Mouse (Mus musculus) CD4-positive, CD25-positive, alpha-beta regulatory T cell, adult 4 months (primary cell): ENCODE results near the gene Naglu. TPM values are rescaled to one million over a fixed set of nuclear protein-coding genes. Genes with fewer than 3 reads are reported as not detected.

Experiments
- polyA plus RNA-seq, 2 experiments: library from polyadenylated mRNA; unstranded; fragments of 100-300 nt; shearing (Covaris generic); gene quantifications; one replicate each; pipeline ENCODE4 v1.2.1; 2017

Naglu gene
- polyA plus RNA-seq, 2 experiments from 2014 or later = 7.6 to 7.9 TPM

Other genes with a start within 250 kb of the Naglu start
- 10 to 100 TPM; 39.3 to 53.2 TPM for gene Stat5b, start 219.3 kb upstream of the Naglu start, polyA plus RNA-seq
- 10 to 100 TPM; 37.9 to 52.4 TPM for gene Stat5a, start 210.7 kb upstream of the Naglu start, polyA plus RNA-seq
- 100 to 1,000 TPM; 105 to 122 TPM for gene Stat3, start 130.5 kb upstream of the Naglu start, polyA plus RNA-seq
- 1 to 10 TPM; 1.8 to 3.1 TPM for gene Cavin1, start 99.1 kb upstream of the Naglu start, polyA plus RNA-seq
- 10 to 100 TPM in 1 of 2 experiments, 1 to 10 TPM in 1; 7.0 to 15.7 TPM for gene Atp6v0a1, start 60.6 kb upstream of the Naglu start, polyA plus RNA-seq
- gene Hsd17b1, start 8.4 kb downstream of the Naglu start, polyA plus RNA-seq = under 1 TPM in 1 of 2 experiments, not detected in 1; 0.32 TPM
- gene Coasy, start 12.6 kb downstream of the Naglu start, polyA plus RNA-seq = 10 to 100 TPM; 17.4 to 27.7 TPM
- 10 to 100 TPM; 60.2 to 68.1 TPM for gene Mlx, start 17.3 kb downstream of the Naglu start, polyA plus RNA-seq
- 1 to 10 TPM; 8.4 to 9.8 TPM for gene Psmc3ip, start 25.4 kb downstream of the Naglu start, polyA plus RNA-seq
- gene Retreg3, start 49.9 kb downstream of the Naglu start, polyA plus RNA-seq = 10 to 100 TPM; 16.1 to 27.9 TPM
- 10 to 100 TPM; 24.9 to 34.0 TPM for gene Tubg1, start 49.9 kb downstream of the Naglu start, polyA plus RNA-seq
- 1 to 10 TPM; 1.4 to 3.5 TPM for gene Tubg2, start 85.9 kb downstream of the Naglu start, polyA plus RNA-seq
- under 1 TPM in 1 of 2 experiments, not detected in 1; 0.17 TPM for gene Cntnap1, start 100.5 kb downstream of the Naglu start, polyA plus RNA-seq
- gene Plekhh3, start 101.3 kb downstream of the Naglu start, polyA plus RNA-seq = not detected
- gene Ccr10, start 105.4 kb downstream of the Naglu start, polyA plus RNA-seq = 1 to 10 TPM in 1 of 2 experiments, under 1 TPM in 1; 0.36 to 2.0 TPM
- gene Ezh1, start 156.5 kb downstream of the Naglu start, polyA plus RNA-seq = 10 to 100 TPM; 57.3 to 85.6 TPM
- gene Ramp2, start 176.0 kb downstream of the Naglu start, polyA plus RNA-seq = not detected
- 100 to 1,000 TPM; 132 to 144 TPM for gene Vps25, start 183.7 kb downstream of the Naglu start, polyA plus RNA-seq
- gene Wnk4, start 190.6 kb downstream of the Naglu start, polyA plus RNA-seq = 1 to 10 TPM in 1 of 2 experiments, under 1 TPM in 1; 0.91 to 1.4 TPM
- gene Cntd1, start 209.0 kb downstream of the Naglu start, polyA plus RNA-seq = under 1 TPM in 1 of 2 experiments, not detected in 1; 0.97 TPM
- 100 to 1,000 TPM; 132 to 135 TPM for gene Coa3, start 209.1 kb downstream of the Naglu start, polyA plus RNA-seq
- 10 to 100 TPM; 68.1 to 99.6 TPM for gene Becn1, start 232.3 kb downstream of the Naglu start, polyA plus RNA-seq
- 10 to 100 TPM; 29.8 to 30.0 TPM for gene Psme3, start 246.2 kb downstream of the Naglu start, polyA plus RNA-seq